Mouse (Mus musculus) lung, postnatal 0 days (tissue): ENCODE results near the gene 1700028P14Rik. TPM values are rescaled to one million over a fixed set of nuclear protein-coding genes. Genes with fewer than 3 reads are reported as not detected.

Source experiments
- ATAC-seq: fragments of 200-750 bp; cut with Nextera tagmentation; 2 replicates; pipeline ENCODE4 v1.8.0; 2017; ENCODE audit warnings: moderate library complexity
- DNase-seq: peaks from one replicate; pipeline ENCODE4 v3.0.0-alpha.2; 2016; ENCODE audit warnings: low spot score
- H3K27ac ChIP-seq: fragments of 300-500 bp; sonication (generic); 2 replicates; pipeline ENCODE4 v1.5.1; 2014; ENCODE audit warnings: antibody characterized with exemption, mild to moderate bottlenecking, low read length, mixed read lengths
- H3K27me3 ChIP-seq: fragments of 300-500 bp; sonication (generic); replicated peaks from 2 replicates; pipeline ENCODE4 v1.6.1; 2014; ENCODE audit warnings: low read length, mixed read lengths; ENCODE audit not compliant: insufficient read depth
- H3K36me3 ChIP-seq: fragments of 300-500 bp; sonication (generic); 2 replicates; pipeline ENCODE4 v1.6.1; 2014; ENCODE audit warnings: low read length, mixed read lengths; ENCODE audit not compliant: insufficient read depth
- H3K4me1 ChIP-seq: fragments of 300-500 bp; sonication (generic); 2 replicates; pipeline ENCODE4 v1.6.1; 2014; ENCODE audit warnings: antibody characterized with exemption, low read depth, low read length, mixed read lengths; ENCODE audit not compliant: insufficient read depth
- H3K4me2 ChIP-seq: fragments of 300-500 bp; sonication (generic); replicated peaks from 2 replicates; pipeline ENCODE4 v1.6.1; 2014; ENCODE audit warnings: low read depth, mild to moderate bottlenecking, low read length, moderate library complexity, mixed read lengths
- H3K4me3 ChIP-seq: fragments of 300-500 bp; sonication (generic); 2 replicates; pipeline ENCODE4 v1.5.1; 2014; ENCODE audit warnings: low read depth, low read length
- H3K9ac ChIP-seq: fragments of 300-500 bp; sonication (generic); replicated peaks from 2 replicates; pipeline ENCODE4 v1.6.1; 2014; ENCODE audit warnings: low read depth, mild to moderate bottlenecking
- H3K9me3 ChIP-seq: fragments of 300-500 bp; sonication (generic); 2 replicates; pipeline ENCODE4 v1.6.1; 2016; ENCODE audit warnings: low read length, mixed read lengths
- CTCF ChIP-seq: IDR thresholded peaks from 2 replicates; pipeline ENCODE4 v1.5.1; 2016; ENCODE audit warnings: antibody characterized with exemption, mild to moderate bottlenecking
- EP300 ChIP-seq: IDR thresholded peaks from 2 replicates; pipeline ENCODE4 v1.6.1; 2016; ENCODE audit warnings: antibody characterized with exemption, mild to moderate bottlenecking, control low read depth
- WGBS: fragments of 180-500 bp; shearing (Covaris S2); extraction: QIAGEN DNeasy Blood & Tissue Kit; methylation state at CpG from one replicate; pipeline ENCODE4 v1.1.7; 2014; 5-methylcytosine and 5-hydroxymethylcytosine counted together
- polyA plus RNA-seq: library from polyadenylated mRNA; unstranded; fragments of >200 nt; fragmentation: Nextera tagmentation; extraction: Ambion mirVana; gene quantifications from 2 replicates; pipeline ENCODE4 v1.2.1, GENCODE M21; 2015

1700028P14Rik gene
- polyA plus RNA-seq, 1 experiment from 2014 or later: 4.3 TPM

GRCm38 (mm10) chr19:23521071-23521470 lies 131.5 kb downstream of the 1700028P14Rik start:
- Histone ChIP-seq H3K4me1 (no peaks in the 10 kb centered on the region), H3K9ac (no peak overlapping the region), H3K27ac (no peak overlapping the region), H3K36me3 (no peaks in the 10 kb centered on the region), H3K4me2 (no peak overlapping the region), H3K27me3 (no peaks in the 10 kb centered on the region), H3K4me3 (no peak overlapping the region), H3K9me3 (no peaks in the 10 kb centered on the region)
- 75% methylated on average over 8 of the region's 8 CpGs for WGBS
- TF ChIP-seq EP300 (no peak), CTCF (no peak)
- DNase-seq (no peak), ATAC-seq (no peak)

- Histone ChIP-seq H3K27me3 (no peaks in the 10 kb centered on the region), H3K4me1 (no peaks in the 10 kb centered on the region), H3K4me3 (no peak overlapping the region), H3K9me3 (no peaks in the 10 kb centered on the region), H3K4me2 (no peak overlapping the region), H3K27ac (no peak overlapping the region), H3K9ac (no peak overlapping the region), H3K36me3 (no peaks in the 10 kb centered on the region)
- ATAC-seq (no peak), DNase-seq (no peak)
- 48% methylated on average over 5 of the region's 5 CpGs for WGBS
- TF ChIP-seq CTCF (no peak), EP300 (no peak)
Measured at GRCm38 (mm10) chr19:23520629-23521028, 132.0 kb downstream of the 1700028P14Rik start.

- TF ChIP-seq EP300: no peak
- TF ChIP-seq CTCF: no peak
- ATAC-seq: no peak
- Histone ChIP-seq H3K36me3 (no peaks in the 10 kb centered on the region), H3K4me3 (no peak overlapping the region), H3K4me1 (no peaks in the 10 kb centered on the region), H3K4me2 (no peak overlapping the region), H3K27ac (no peak overlapping the region), H3K9ac (no peak overlapping the region), H3K27me3 (no peaks in the 10 kb centered on the region), H3K9me3 (no peaks in the 10 kb centered on the region)
- WGBS: 91% methylated on average over 5 of the region's 5 CpGs
- DNase-seq: no peak
Measured at GRCm38 (mm10) chr19:23518477-23518876, 134.1 kb downstream of the 1700028P14Rik start.

GRCm38 (mm10) chr19:23511303-23511702 lies 141.3 kb downstream of the 1700028P14Rik start:
- Histone ChIP-seq H3K4me3 (no peak overlapping the region), H3K9me3 (no peaks in the 10 kb centered on the region), H3K27ac (no peak overlapping the region), H3K9ac (no peak overlapping the region), H3K36me3 (no peaks in the 10 kb centered on the region), H3K4me1 (no peaks in the 10 kb centered on the region), H3K4me2 (no peak overlapping the region), H3K27me3 (no peaks in the 10 kb centered on the region)
- WGBS: 55% methylated on average over 2 of the region's 2 CpGs
- ATAC-seq: no peak
- TF ChIP-seq CTCF: peak; percentile 64
- TF ChIP-seq EP300: no peak
- peak; percentile 41 for DNase-seq

Other genes starting within 250 kb of the 1700028P14Rik start
- gene Mamdc2, start 204.4 kb downstream of the 1700028P14Rik start, polyA plus RNA-seq: 12.8 and 13.8 TPM in 2 replicates
- gene Ptar1, start 34.6 kb upstream of the 1700028P14Rik start, polyA plus RNA-seq: 6.5 and 7.6 TPM in 2 replicates
- 0.45 and 0.49 TPM in 2 replicates for gene Apba1, start 106.1 kb upstream of the 1700028P14Rik start, polyA plus RNA-seq